Mouse (Mus musculus): Measurements from ENCODE around the gene Tnfrsf9.

Tnfrsf9 gene

GRCm38 (mm10) chr4:150914290-150914733 lies at the start of gene Tnfrsf9, which contains the start of gene Park7:
Tnfrsf9 (plus strand) TSS chr4:150914562.
Park7 (minus strand) TSS chr4:150914437.
- peak; percentile 97 for DNase-seq

- DNase-seq = peak; percentile 50
These were observed 49.0 kb upstream of the Tnfrsf9 start for GRCm38 (mm10) chr4:150865371-150865770.

GRCm38 (mm10) chr4:150866069-150866468 lies 48.3 kb upstream of the Tnfrsf9 start:
- no peak for DNase-seq

GRCm38 (mm10) chr4:150866494-150866893 lies 47.9 kb upstream of the Tnfrsf9 start:
- no peak for DNase-seq

- DNase-seq = no peak
These were observed 46.2 kb upstream of the Tnfrsf9 start for GRCm38 (mm10) chr4:150868161-150868560.

GRCm38 (mm10) chr4:150868859-150869258 lies 45.5 kb upstream of the Tnfrsf9 start:
- DNase-seq = no peak

GRCm38 (mm10) chr4:150869276-150870197 lies 44.8 kb upstream of the Tnfrsf9 start:
- no peak for DNase-seq

GRCm38 (mm10) chr4:150870963-150871391 lies 43.4 kb upstream of the Tnfrsf9 start:
- DNase-seq = no peak

GRCm38 (mm10) chr4:150871392-150872138 lies 42.8 kb upstream of the Tnfrsf9 start:
- no peak for DNase-seq

- no peak for DNase-seq
These were observed 42.2 kb upstream of the Tnfrsf9 start for GRCm38 (mm10) chr4:150872139-150872651.

GRCm38 (mm10) chr4:150872681-150873080 lies 41.7 kb upstream of the Tnfrsf9 start:
- DNase-seq = no peak

- peak; percentile 35 for DNase-seq
These were observed 39.9 kb upstream of the Tnfrsf9 start for GRCm38 (mm10) chr4:150874416-150874815.

GRCm38 (mm10) chr4:150875393-150875792 lies 39.0 kb upstream of the Tnfrsf9 start:
- DNase-seq = no peak

- no peak for DNase-seq
These were observed 34.7 kb upstream of the Tnfrsf9 start for GRCm38 (mm10) chr4:150879631-150880030.

- DNase-seq = no peak
These were observed 34.0 kb upstream of the Tnfrsf9 start for GRCm38 (mm10) chr4:150880364-150880763.

- no peak for DNase-seq
These were observed 31.7 kb upstream of the Tnfrsf9 start for GRCm38 (mm10) chr4:150882632-150883031.

GRCm38 (mm10) chr4:150887903-150888302 lies 26.5 kb upstream of the Tnfrsf9 start:
- no peak for DNase-seq

GRCm38 (mm10) chr4:150888492-150888891 lies 25.9 kb upstream of the Tnfrsf9 start:
- no peak for DNase-seq

GRCm38 (mm10) chr4:150889273-150889954 lies 24.9 kb upstream of the Tnfrsf9 start:
- no peak for DNase-seq

GRCm38 (mm10) chr4:150889955-150890315 lies 24.4 kb upstream of the Tnfrsf9 start:
- DNase-seq = no peak

- DNase-seq = no peak
These were observed 23.1 kb upstream of the Tnfrsf9 start for GRCm38 (mm10) chr4:150891308-150891707.

- peak; percentile 23 for DNase-seq
These were observed 19.5 kb upstream of the Tnfrsf9 start for GRCm38 (mm10) chr4:150894718-150895501.
